Mouse (Mus musculus) layer of hippocampus, adult 8-10 months (tissue): ENCODE results near the gene Flnb. TPM values are rescaled to one million over a fixed set of nuclear protein-coding genes. Genes with fewer than 3 reads are reported as not detected.

Source experiments
- DNase-seq, 2 experiments: peaks; one replicate each; pipeline ENCODE4 v3.0.0; 2022; ENCODE audit warnings: low spot score in 2 of 2
- total RNA-seq, 4 experiments: library from RNA; stranded (reverse); gene quantifications; 2 replicates each; pipeline ENCODE4 v1.2.4; 2022

The Flnb gene
- total RNA-seq, 4 experiments from 2014 or later = 61.3 to 89.9 (median 77.8) TPM

- DNase-seq = no peak
These were observed 125.5 kb downstream of the Flnb start for GRCm38 (mm10) chr14:7943101-7943800.

DNA sequence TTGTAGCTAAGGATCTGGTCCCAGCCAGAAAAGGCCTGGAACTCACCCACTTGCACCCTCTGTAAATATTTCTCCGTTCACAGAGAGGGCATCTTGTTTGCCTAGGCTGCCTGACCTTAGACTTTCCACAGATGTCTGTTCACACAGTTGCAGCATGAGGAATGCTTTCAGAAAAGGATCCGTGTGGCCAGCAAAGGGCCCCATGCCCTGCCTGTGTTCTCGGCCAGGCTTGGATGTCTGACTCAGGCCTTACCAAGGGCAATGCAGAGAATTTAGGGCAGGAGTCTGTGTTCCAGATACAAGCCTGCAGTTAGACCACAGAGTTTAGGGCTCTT lies 126.0 kb downstream of the Flnb start:
- no peak for DNase-seq

- peak in 1 of 2 experiments; percentile 47 for DNase-seq
These were observed 126.7 kb downstream of the Flnb start for GRCm38 (mm10) chr14:7944349-7945039.

- no peak for DNase-seq
These were observed 127.5 kb downstream of the Flnb start for GRCm38 (mm10) chr14:7945261-7945660.

DNA sequence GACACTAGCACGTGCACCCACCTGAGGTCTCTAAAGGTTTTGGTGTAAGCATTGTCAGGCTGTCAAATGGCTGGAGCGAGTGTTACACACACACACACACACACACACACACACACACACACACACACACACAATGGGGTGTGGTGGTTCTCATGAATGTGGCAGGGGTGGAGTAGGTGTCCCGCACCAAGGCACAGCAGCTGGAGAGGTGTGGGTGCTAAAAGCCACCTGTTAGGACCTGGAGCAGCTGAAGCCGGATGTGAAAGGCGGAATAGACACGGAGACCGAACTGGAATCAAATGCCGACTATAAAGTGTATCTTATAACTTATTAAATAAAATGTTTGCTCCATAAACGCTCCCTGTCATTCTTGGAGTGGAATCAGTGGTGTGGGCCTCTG lies 133.5 kb downstream of the Flnb start:
- DNase-seq = no peak

- DNase-seq = no peak
These were observed 135.0 kb downstream of the Flnb start for GRCm38 (mm10) chr14:7952610-7953254.

- DNase-seq = no peak
These were observed 136.3 kb downstream of the Flnb start for GRCm38 (mm10) chr14:7954071-7954471.

DNA sequence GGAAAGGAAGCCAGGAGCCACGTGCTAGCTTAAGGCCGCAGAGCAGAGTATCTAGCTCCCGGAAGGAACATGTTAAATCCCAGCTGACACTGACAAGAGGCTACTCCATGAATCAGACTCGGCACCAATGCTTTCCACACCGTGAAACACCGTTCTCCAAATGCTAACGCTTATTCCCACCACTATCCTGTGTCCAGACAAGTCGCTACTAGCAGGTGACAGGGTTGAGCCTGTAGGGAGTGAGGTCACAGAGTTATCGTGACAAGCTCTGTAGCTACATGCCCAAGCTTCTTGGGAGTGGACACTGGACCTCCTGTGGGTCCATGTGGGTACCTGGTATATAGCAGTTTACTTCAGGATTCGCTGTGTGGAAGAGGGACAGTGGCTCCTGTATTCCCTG lies 138.7 kb downstream of the Flnb start:
- DNase-seq = no peak

DNA sequence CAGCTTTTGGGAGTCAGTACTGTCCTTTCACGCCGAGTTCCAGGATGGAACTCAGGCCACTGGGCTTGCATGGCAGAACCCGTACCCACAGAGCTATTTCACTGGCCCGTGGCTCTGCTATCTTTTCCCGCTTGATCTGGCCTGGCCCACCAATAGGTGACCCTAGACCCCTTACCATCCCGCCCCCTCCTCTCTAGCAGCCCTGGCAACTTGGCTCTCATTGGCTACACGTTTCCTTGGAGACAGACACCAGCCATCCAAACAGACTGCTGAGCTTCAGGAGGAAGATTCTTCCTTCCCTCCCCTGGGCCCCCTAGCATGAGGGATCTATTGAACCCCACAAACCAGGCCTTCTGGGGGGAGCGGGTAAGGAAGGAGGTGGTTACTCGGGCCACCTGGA lies 139.3 kb downstream of the Flnb start, which contains the start of gene Gm45521:
Gene Gm45521, plus strand, starts transcription at position 240 of the 400 bp plus-strand sequence.
- no peak for DNase-seq

GRCm38 (mm10) chr14:7960616-7961015 lies 142.9 kb downstream of the Flnb start:
- DNase-seq = peak in 1 of 2 experiments; percentile 67

DNA sequence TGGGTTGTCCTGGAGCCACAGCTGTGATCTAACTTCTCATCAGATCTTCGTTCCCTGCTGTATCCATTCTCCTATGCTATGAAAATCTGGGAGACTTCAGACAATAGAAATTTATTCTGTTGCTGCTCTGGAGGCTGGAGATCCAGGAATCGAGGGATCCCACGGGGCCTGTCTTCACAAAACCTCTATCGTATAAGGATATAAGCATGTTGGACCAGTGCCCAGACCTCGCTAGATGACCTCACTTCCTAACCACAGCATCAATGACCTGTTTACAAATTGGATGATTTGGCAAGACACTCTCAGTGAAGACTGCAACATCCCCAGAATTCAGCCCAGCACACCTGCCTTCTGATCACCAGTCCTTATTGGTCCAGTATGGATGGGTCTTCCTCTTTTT lies 144.0 kb downstream of the Flnb start:
- no peak for DNase-seq

DNA sequence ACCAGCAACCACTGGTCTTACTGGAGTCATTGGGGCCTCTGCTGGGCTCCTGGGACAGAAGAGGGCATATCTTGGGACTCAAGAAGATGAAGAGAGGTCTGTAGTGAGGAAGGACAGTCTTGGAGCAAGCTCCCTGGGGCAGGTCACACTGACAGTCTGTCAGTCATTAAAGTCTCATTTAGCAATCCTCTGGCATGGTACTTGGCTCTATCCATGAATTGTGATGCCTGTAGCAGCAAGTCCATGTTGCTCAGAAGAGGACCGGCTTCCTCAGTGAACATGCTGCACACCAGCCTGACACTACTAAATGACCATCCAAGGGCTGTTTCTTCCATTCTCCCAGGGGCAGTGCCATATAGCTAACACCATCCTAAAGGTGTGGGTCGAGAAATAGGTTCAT lies 144.9 kb downstream of the Flnb start:
- DNase-seq = no peak

- DNase-seq = no peak
These were observed 145.4 kb downstream of the Flnb start for GRCm38 (mm10) chr14:7963160-7963559.

- peak in 1 of 2 experiments; percentile 72 for DNase-seq
These were observed 146.6 kb downstream of the Flnb start for GRCm38 (mm10) chr14:7964219-7964889.

DNA sequence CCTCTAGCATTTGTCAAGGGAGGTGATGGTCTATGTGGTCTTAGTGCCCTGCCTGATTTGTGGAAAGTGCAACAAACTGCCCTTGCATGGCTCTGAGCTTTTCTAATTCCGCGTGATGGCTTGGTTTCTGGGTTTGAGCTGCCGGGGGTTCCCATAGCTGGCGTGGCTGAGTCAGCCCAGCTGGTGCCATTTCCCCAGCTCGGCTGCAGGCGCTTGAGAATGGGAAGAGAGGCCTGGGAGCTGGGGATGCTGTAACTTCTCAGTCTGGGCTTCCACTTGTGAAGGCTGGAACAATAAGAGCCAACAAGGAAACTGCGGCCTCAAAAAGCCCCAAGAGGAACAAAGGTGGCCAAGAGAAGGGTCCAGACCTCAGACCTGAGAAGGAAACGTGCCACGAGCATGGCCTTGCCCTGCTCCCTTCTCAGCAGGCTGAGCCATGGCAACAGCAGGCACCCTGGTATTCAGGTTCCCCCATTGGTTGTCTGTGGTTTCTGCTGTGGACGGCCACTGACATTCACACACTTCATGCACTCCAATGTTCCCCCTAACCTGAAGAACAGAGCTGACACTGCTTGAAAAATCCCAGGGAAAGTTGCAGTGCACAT lies 154.2 kb downstream of the Flnb start:
- DNase-seq = no peak

GRCm38 (mm10) chr14:7974643-7975042 lies 156.9 kb downstream of the Flnb start:
- DNase-seq = no peak

GRCm38 (mm10) chr14:7975177-7975576 lies 157.4 kb downstream of the Flnb start:
- DNase-seq = no peak

DNA sequence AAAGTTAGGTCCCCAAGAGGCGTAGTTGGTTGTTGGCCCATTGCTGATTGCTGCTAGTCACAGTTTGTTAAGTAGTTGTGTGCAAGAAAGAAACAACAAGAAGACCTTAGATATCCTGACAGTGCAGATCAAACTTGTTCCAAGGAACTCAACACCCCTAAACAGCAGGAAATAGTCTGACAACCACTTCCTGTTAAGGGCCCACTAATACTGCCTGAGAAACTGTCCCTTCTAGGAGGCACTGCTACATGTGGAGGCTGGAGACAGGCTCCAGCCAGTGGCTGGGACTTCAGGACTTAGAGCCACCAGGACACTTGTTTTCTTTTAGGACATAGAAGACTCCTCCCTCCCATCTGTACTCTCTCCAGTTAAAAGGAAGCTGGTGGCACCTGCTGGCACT lies 159.7 kb downstream of the Flnb start:
- no peak for DNase-seq

- no peak for DNase-seq
These were observed 160.4 kb downstream of the Flnb start for GRCm38 (mm10) chr14:7978183-7978582.

DNA sequence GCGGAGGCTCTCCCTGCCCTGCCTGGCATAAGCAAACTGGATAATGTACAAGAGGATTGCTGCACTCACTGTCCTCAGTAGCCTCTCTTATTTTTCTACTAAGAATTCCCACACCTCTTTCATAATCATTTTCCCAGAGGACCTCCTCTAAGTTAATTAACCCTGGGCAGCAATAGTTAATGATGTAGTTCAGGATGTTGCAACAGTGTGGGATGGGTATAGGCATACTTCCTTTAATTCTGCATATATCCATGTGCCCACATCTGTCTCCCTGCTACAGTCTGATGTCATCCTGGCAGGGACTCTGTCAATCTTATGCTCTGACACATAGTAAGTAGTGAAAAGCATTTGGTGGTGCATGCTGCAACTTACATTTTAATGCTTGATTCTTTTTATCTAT lies 163.5 kb downstream of the Flnb start:
- DNase-seq = no peak

DNA sequence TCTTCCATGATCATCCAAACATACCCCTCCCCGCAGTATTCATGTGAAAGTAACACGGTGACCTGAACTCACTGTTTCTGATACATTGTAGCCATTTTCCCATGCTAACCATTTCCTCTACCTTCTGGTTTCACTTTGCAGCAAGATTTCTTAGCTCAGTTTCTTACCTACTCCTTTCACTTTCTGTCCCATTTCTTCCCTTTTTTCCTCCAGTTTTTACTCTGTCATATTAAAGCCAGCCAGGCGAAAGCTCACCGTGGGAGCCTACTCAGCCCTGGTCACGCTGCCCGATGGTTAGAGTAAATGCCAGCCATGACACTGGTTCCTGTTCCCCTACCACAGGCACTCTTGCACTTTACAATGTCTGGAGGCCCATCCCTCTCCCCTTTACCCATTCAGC lies 169.2 kb downstream of the Flnb start:
- no peak for DNase-seq

GRCm38 (mm10) chr14:7989371-7989770 lies 171.6 kb downstream of the Flnb start:
- no peak for DNase-seq
